Mouse (Mus musculus) brain, embryonic 14.5 days (tissue): Measurements from ENCODE around the gene Arhgap18. TPM values are rescaled to one million over a fixed set of nuclear protein-coding genes. Genes with fewer than 3 reads are reported as not detected.
A peak's percentile ranks its signal among the peaks of the same experiment; 100 is the strongest.

Experiments
- DNase-seq: peaks from one replicate; pipeline ENCODE4 v3.0.0-alpha.2; 2011; ENCODE audit warnings: low read depth
- CTCF ChIP-seq: fragments of 200-500 bp; IDR thresholded peaks from 2 replicates; pipeline ENCODE4 v1.5.1; 2012; ENCODE audit warnings: inconsistent platforms, mild to moderate bottlenecking, moderate library complexity, borderline replicate concordance; ENCODE audit not compliant: insufficient read depth, insufficient read length; ENCODE audit errors: extremely low read depth
- POLR2A ChIP-seq: fragments of 200-500 bp; IDR thresholded peaks from 2 replicates; pipeline ENCODE4 v1.6.1; 2012; ENCODE audit warnings: mild to moderate bottlenecking, inconsistent platforms, borderline replicate concordance; ENCODE audit not compliant: poor library complexity, insufficient read depth, insufficient read length, severe bottlenecking; ENCODE audit errors: extremely low read depth
- polyA plus RNA-seq: library from polyadenylated mRNA; depleted of rRNA; stranded (reverse); fragments of >200 nt; gene quantifications from 2 replicates; pipeline ENCODE4 v1.2.3, GENCODE M21; 2012

Gene Arhgap18
- polyA plus RNA-seq, 1 experiment, result 11.8 TPM

GRCm38 (mm10) chr10:26793013-26793412 is 39.8 kb downstream of the Arhgap18 start:
- no peak for TF ChIP-seq CTCF
- no peak for TF ChIP-seq POLR2A
- no peak for DNase-seq

GRCm38 (mm10) chr10:26796432-26797286 is 43.4 kb downstream of the Arhgap18 start:
- no peak for TF ChIP-seq POLR2A
- TF ChIP-seq CTCF, result no peak
- peak; percentile 78 for DNase-seq

GRCm38 (mm10) chr10:26797287-26797672 is 44.1 kb downstream of the Arhgap18 start:
- DNase-seq, result no peak
- TF ChIP-seq POLR2A (no peak), CTCF (no peak)

- no peak for TF ChIP-seq CTCF
- TF ChIP-seq POLR2A, result no peak
- no peak for DNase-seq
Measured at GRCm38 (mm10) chr10:26798752-26799411, 45.7 kb downstream of the Arhgap18 start.

- peak; percentile 27 for DNase-seq
- TF ChIP-seq POLR2A, result no peak
Measured at GRCm38 (mm10) chr10:26799562-26800051, 46.4 kb downstream of the Arhgap18 start.

- no peak for TF ChIP-seq CTCF
- no peak for TF ChIP-seq POLR2A
- peak; percentile 55 for DNase-seq
Measured at GRCm38 (mm10) chr10:26804351-26804983, 51.2 kb downstream of the Arhgap18 start.

- TF ChIP-seq POLR2A (no peak), CTCF (no peak)
- peak; percentile 62 for DNase-seq
Measured at GRCm38 (mm10) chr10:26805007-26805406, 51.8 kb downstream of the Arhgap18 start.

GRCm38 (mm10) chr10:26806092-26806491 is 52.9 kb downstream of the Arhgap18 start:
- peak; percentile 84 for DNase-seq
- TF ChIP-seq CTCF (no peak), POLR2A (no peak)

GRCm38 (mm10) chr10:26810059-26810458 is 56.8 kb downstream of the Arhgap18 start:
- DNase-seq, result no peak
- no peak for TF ChIP-seq CTCF
- TF ChIP-seq POLR2A, result no peak

GRCm38 (mm10) chr10:26810810-26811209 is 57.6 kb downstream of the Arhgap18 start:
- TF ChIP-seq CTCF (no peak), POLR2A (no peak)
- DNase-seq, result no peak

GRCm38 (mm10) chr10:26811342-26811741 is 58.1 kb downstream of the Arhgap18 start:
- TF ChIP-seq POLR2A (no peak), CTCF (no peak)
- no peak for DNase-seq
